Mouse (Mus musculus): ENCODE measurements around the gene Cbln1.
A peak's percentile ranks its signal among the peaks of the same experiment; 100 is the strongest.

The Cbln1 gene

GRCm38 (mm10) chr8:87468958-87469815 lies 3.2 kb downstream of the Cbln1 start:
- DNase-seq = peak; percentile 65 to 72

- DNase-seq = peak; percentile 61 to 62
These were observed 3.9 kb downstream of the Cbln1 start for GRCm38 (mm10) chr8:87468416-87468957.

DNA sequence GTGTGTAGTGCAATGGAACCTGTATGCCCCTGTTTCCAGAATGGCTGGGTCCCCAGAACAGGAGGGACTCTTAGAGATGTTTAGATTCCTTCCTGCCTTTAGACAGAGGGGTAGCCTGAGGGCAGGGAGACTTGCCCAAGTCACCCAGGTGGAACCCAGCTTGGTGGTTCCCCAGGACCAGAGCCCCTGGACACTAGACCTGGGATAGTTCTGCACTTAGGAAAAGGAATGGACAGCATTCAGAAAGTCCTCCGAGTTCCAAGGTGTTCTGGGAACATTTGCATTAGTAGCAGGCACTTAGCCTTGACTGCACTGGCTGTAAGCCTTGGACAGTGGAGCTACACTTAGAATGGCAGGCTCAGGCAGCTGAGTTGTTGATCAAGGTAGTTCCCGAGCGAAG lies 4.5 kb downstream of the Cbln1 start:
- DNase-seq = peak in 1 of 2 experiments; percentile 53

DNA sequence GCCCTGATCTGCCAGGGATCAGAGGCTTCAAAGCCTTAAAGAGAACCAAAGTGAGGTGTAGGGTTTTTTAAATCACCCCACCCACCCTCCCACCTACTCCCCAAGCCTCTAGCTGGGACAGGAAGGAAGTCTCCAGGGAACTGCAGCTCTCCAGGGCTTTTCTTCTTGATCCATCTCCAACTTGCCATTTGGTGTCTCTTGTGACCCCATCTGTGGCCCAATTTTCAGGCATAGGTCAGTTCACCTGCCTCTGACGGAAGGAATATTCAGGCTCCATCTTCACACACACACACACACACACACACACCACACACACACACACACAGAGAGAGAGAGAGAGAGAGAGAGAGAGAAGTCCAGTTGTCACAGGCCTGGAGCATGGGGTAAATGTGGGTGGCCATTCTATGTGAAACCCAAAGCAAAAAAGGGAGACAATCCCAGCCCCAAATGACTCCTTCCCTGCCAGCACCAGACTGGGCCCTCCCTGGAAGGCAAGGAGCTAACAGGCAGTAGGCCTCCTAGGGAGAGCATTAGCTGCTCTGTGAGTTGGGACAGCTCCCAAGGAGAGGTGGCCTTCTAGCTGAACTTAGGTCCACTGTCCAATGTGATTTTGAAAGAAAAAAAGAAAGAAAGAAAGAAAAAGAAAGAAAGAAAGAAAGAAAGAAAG lies 5.3 kb downstream of the Cbln1 start:
- DNase-seq = peak; percentile 42 to 49

DNA sequence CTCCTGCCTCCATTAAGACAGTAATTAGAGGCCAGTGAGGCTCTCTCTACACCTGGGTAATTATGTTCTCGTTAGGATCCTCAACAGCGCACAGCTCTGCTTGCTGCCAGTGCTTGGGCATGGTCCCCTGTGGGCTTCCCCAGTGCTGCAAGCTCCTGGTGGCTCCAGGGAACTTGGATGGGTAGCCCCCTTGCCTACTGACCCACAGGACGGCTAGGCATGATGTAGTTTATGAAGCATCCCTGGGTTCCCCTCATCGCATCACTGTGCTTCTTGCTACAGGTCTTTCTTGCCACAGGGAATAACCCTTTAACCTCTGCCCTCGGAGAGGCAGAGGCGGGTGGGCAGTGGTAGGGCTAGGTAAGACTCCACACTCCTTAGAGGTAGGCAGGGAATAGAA lies 6.1 kb downstream of the Cbln1 start:
- DNase-seq = peak in 1 of 2 experiments; percentile 27

GRCm38 (mm10) chr8:87464446-87464845 lies 8.0 kb downstream of the Cbln1 start:
- DNase-seq = no peak

DNA sequence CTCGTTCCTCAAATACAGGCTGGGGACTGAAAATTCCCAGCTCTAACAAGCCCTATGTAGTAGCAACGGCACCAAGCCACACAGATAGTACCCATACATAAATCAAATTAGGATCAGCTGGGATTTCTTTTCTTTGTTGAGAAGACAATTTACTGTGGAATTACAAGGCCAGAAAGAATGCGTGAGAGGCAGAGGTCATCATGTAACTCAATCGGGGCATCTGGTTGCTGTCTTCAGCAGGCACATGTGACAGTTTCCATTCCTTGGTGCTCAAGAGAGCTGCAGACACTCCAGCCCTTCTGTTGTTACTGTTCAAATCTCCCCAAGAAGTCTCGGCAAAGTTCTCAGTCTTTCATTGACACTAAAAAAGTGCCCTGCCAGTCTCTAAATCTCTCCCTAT lies 10.6 kb downstream of the Cbln1 start:
- no peak for DNase-seq

- no peak for DNase-seq
These were observed 15.5 kb downstream of the Cbln1 start for GRCm38 (mm10) chr8:87456949-87457348.

DNA sequence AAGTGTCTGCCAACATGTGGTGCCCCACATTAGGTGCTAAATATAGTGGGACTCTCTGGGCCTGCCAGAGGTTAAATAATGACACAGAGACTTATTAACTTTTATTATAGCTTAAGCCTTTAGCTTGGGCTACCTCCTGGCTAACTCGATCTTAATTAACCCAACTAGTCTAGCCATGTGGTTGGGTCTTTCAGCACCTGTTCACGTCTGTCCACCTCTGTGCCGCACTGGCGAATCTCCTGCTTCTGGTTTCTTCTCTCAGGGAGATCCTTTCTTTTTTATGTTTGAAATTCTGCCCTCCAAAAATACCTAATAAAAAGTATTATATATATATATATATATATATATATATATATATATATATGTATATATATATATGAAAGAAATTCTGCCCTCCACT lies 19.6 kb downstream of the Cbln1 start:
- DNase-seq = no peak

GRCm38 (mm10) chr8:87451737-87452136 lies 20.7 kb downstream of the Cbln1 start:
- DNase-seq = no peak

DNA sequence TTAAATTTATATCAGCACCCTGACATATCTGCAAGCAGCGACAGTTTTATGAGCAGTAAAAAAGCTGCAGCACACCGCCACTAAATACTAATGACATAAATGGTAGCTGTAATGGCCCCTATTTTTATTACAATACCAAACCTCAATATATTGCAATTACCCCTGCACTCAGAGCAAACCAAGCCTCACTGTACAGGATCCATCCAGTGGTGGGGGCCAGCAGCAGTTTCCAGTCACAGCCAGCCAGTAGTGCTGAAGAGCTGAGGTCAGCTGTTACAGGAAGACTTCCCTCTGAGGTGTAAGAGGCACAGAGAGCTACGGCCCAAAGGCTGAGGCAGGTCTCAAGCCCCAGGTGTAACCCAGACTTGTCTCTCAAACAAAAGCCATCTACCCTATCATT lies 37.8 kb downstream of the Cbln1 start:
- no peak for DNase-seq

DNA sequence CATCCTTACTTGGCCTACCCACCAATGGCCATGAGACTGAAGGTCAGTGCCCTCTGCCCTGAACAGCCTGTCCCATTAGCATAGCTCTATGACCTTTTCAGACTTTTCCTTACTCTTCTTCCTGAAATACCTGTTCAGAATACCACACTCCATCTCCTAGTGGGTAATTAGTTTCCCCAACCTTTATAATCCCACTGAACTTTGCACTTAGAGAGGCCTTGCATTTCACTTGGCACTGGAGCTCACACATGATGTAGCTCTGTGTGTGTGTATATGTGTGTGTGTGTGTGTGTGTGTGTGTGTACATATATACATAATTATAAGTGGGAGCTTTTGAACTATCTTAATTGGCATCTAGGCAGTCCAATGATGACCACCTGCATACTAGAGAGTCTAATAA lies 45.2 kb downstream of the Cbln1 start:
- DNase-seq = no peak

DNA sequence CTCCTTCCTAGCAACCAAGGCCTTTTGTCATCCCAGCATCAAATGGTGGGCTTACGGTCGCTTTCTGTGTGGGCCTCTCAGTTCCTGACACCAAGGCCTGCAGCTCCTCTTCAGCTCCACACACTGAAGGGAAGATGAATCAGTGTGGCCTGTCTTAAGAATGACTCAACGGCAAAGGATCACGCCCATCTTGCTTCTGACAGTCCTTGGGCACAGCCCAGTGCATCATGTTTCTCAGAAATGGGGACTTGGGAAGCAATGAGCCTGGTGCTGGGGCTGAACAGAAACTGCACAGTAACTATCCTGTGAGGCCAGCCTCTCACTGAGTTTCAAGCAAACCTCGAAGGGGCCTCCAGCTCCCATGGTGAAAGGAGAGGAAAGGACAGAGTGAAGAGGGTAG lies 47.7 kb downstream of the Cbln1 start:
- DNase-seq = no peak

GRCm38 (mm10) chr8:87421697-87422096 lies 50.7 kb downstream of the Cbln1 start:
- no peak for DNase-seq

All from cerebellum, postnatal 10 days (tissue).